11 mouse cellular contexts compared by ENCODE assay signal in the genomic region with DNA sequence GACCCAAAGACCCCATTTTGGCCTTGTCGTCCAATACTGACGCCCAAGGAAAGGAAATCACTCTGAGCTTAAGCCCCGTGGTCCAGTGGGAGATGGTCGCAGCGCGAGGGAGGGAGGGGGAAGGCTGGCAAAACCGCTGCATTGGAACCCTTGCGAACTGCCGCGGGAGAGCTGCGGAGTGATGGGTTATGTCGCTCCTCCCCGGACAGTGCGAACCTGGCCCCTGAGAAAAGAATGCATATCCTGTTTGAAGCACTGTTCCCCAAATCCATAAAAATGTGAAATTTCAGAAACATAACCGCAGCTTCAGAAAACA. TPM values are rescaled to one million over a fixed set of nuclear protein-coding genes. Genes with fewer than 3 reads are reported as not detected.
DNase-seq lines count a peak whose midpoint lies in the region; ATAC-seq lines count a peak whose summit lies in the region.
"Had no signal": no experiment of that assay in that cellular context is flagged by ENCODE, and none has a peak within 500 bp of the region (broad histone marks: within the 10 kb centered on the region; RNA-seq: fewer than 3 reads in every experiment).

No protein-coding gene starts in this region.

- H3K4me3 ChIP-seq in kidney, embryonic 15.5 days (replicated peaks), result peak overlapping the region; percentile 48
- H3K4me3 ChIP-seq in embryonic facial prominence, embryonic 10.5 days, result peak overlapping the region; percentile 56
- H3K4me3 ChIP-seq in forebrain, embryonic 16.5 days (replicated peaks; ENCODE audit: low read length), result peak overlapping the region; percentile 72
- H3K4me3 ChIP-seq in midbrain, embryonic 12.5 days, result peak overlapping the region; percentile 54

- no peak overlapping the region for H3K9ac ChIP-seq in kidney, embryonic 15.5 days
- H3K9ac ChIP-seq in forebrain, embryonic 16.5 days (replicated peaks; ENCODE audit: low read depth, low read length), result peak overlapping the region; percentile 87
- H3K9ac ChIP-seq in midbrain, embryonic 12.5 days (replicated peaks), result no peak overlapping the region
- H3K9ac ChIP-seq: liver, embryonic 14.5 days had no signal

- peaks cover 85% of the 10 kb centered on the region for H3K27me3 ChIP-seq in kidney, embryonic 15.5 days
- H3K27me3 ChIP-seq in embryonic facial prominence, embryonic 10.5 days (replicated peaks; ENCODE audit: low read depth, poor library complexity, severe bottlenecking), result peaks cover 94% of the 10 kb centered on the region
- H3K27me3 ChIP-seq in forebrain, embryonic 16.5 days (replicated peaks; ENCODE audit: control insufficient read depth, insufficient read depth, low read length), result peaks cover under 1% of the 10 kb centered on the region; the same call in 1 of the 2 replicates
- H3K27me3 ChIP-seq in midbrain, embryonic 12.5 days, result peaks cover 81% of the 10 kb centered on the region

- no peak for DNase-seq in kidney, adult 9 months
- peak; percentile 47 for DNase-seq in embryonic facial prominence, embryonic 10.5 days (ENCODE audit: low spot score)
- DNase-seq in ovary, postnatal 10 days (ENCODE audit: low spot score), result no peak
- DNase-seq in cerebellum, adult 9-11 months, result no peak
- no peak for DNase-seq in B cell, adult 2 months
- DNase-seq: heart, postnatal 10 days; thymus, postnatal 25 days had no signal

- H3K27ac ChIP-seq in kidney, embryonic 15.5 days, result no peak overlapping the region
- no peak overlapping the region for H3K27ac ChIP-seq in embryonic facial prominence, embryonic 10.5 days (replicated peaks)
- no peak overlapping the region; the same call in 1 of the 2 replicates for H3K27ac ChIP-seq in forebrain, embryonic 16.5 days (ENCODE audit: low read length)
- no peak overlapping the region for H3K27ac ChIP-seq in midbrain, embryonic 12.5 days (replicated peaks)
- H3K27ac ChIP-seq: liver, embryonic 14.5 days had no signal

- H3K4me1 ChIP-seq in kidney, embryonic 15.5 days, result peaks cover 49% of the 10 kb centered on the region
- peaks cover 49% of the 10 kb centered on the region for H3K4me1 ChIP-seq in embryonic facial prominence, embryonic 10.5 days
- H3K4me1 ChIP-seq in forebrain, embryonic 16.5 days (replicated peaks; ENCODE audit: control insufficient read depth, insufficient read depth, low read length), result peaks cover 40% of the 10 kb centered on the region
- peaks cover 47% of the 10 kb centered on the region for H3K4me1 ChIP-seq in midbrain, embryonic 12.5 days

- H3K4me2 ChIP-seq in kidney, embryonic 15.5 days, result peak overlapping the region; percentile 82
- peak overlapping the region; percentile 67 for H3K4me2 ChIP-seq in forebrain, embryonic 16.5 days (ENCODE audit: low read length)
- H3K4me2 ChIP-seq in midbrain, embryonic 12.5 days (replicated peaks), result peak overlapping the region; percentile 93

- H3K36me3 ChIP-seq in kidney, embryonic 15.5 days, result no peaks in the 10 kb centered on the region
- no peaks in the 10 kb centered on the region for H3K36me3 ChIP-seq in embryonic facial prominence, embryonic 10.5 days (replicated peaks)
- no peaks in the 10 kb centered on the region for H3K36me3 ChIP-seq in forebrain, embryonic 16.5 days (ENCODE audit: control insufficient read depth, insufficient read depth)
- H3K36me3 ChIP-seq in midbrain, embryonic 12.5 days, result no peaks in the 10 kb centered on the region

- 2% methylated on average over 15 of the region's 15 CpGs for WGBS in kidney, embryonic 15.5 days
- WGBS in embryonic facial prominence, embryonic 10.5 days, result 1% methylated on average over 15 of the region's 15 CpGs
- 2% methylated on average over 15 of the region's 15 CpGs for WGBS in forebrain, embryonic 16.5 days
- WGBS in midbrain, embryonic 12.5 days, result under 1% methylated on average over 15 of the region's 15 CpGs

- no peak for ATAC-seq in kidney, embryonic 15.5 days (replicated peaks; ENCODE audit: low FRiP score)
- ATAC-seq in forebrain, embryonic 16.5 days, result no peak
- no peak for ATAC-seq in midbrain, embryonic 12.5 days (ENCODE audit: low FRiP score, low read depth)

- H3K9me3 ChIP-seq in kidney, embryonic 15.5 days (replicated peaks), result no peaks in the 10 kb centered on the region
- H3K9me3 ChIP-seq in embryonic facial prominence, embryonic 10.5 days, result no peaks in the 10 kb centered on the region
- H3K9me3 ChIP-seq in forebrain, embryonic 16.5 days (ENCODE audit: control insufficient read depth, low read length), result no peaks in the 10 kb centered on the region
- H3K9me3 ChIP-seq in midbrain, embryonic 12.5 days, result no peaks in the 10 kb centered on the region

RNA-seq across cellular contexts. Expression of a gene that starts 0.5 kb away (rescaled TPM):
- 12.1 and 12.9 TPM in 2 replicates for polyA plus RNA-seq in kidney, embryonic 15.5 days (2015; fragmentation: Nextera tagmentation; extraction: Ambion mirVana)
- 2.6 and 2.9 TPM in 2 replicates for polyA plus RNA-seq in embryonic facial prominence, embryonic 10.5 days (2016; fragmentation: Nextera tagmentation; extraction: Ambion mirVana)
- polyA plus RNA-seq in forebrain, embryonic 16.5 days (2015; fragmentation: Nextera tagmentation; extraction: Ambion mirVana), result 57.5 and 59.7 TPM in 2 replicates
- 3.3 and 7.9 TPM in 2 replicates for polyA plus RNA-seq in midbrain, embryonic 12.5 days (2016; fragmentation: Nextera tagmentation; extraction: Ambion mirVana)

RNA-seq across cellular contexts. Expression of a gene that starts 49.1 kb away (rescaled TPM):
- 64.0 and 66.6 TPM in 2 replicates for polyA plus RNA-seq in kidney, embryonic 15.5 days (2015; fragmentation: Nextera tagmentation; extraction: Ambion mirVana)
- polyA plus RNA-seq in embryonic facial prominence, embryonic 10.5 days (2016; fragmentation: Nextera tagmentation; extraction: Ambion mirVana), result 53.8 and 58.1 TPM in 2 replicates
- polyA plus RNA-seq in forebrain, embryonic 16.5 days (2015; fragmentation: Nextera tagmentation; extraction: Ambion mirVana), result 31.9 and 32.6 TPM in 2 replicates
- polyA plus RNA-seq in midbrain, embryonic 12.5 days (2016; fragmentation: Nextera tagmentation; extraction: Ambion mirVana), result 24.6 and 33.4 TPM in 2 replicates
